Mouse (Mus musculus) right cerebral cortex, postnatal 14 days (tissue): ENCODE measurements around the gene Htr2c.
A peak's percentile ranks its signal among the peaks of the same experiment; 100 is the strongest.

Experiments used
- DNase-seq: peaks from one replicate; pipeline ENCODE4 v3.0.0; 2022

Gene Htr2c

DNA sequence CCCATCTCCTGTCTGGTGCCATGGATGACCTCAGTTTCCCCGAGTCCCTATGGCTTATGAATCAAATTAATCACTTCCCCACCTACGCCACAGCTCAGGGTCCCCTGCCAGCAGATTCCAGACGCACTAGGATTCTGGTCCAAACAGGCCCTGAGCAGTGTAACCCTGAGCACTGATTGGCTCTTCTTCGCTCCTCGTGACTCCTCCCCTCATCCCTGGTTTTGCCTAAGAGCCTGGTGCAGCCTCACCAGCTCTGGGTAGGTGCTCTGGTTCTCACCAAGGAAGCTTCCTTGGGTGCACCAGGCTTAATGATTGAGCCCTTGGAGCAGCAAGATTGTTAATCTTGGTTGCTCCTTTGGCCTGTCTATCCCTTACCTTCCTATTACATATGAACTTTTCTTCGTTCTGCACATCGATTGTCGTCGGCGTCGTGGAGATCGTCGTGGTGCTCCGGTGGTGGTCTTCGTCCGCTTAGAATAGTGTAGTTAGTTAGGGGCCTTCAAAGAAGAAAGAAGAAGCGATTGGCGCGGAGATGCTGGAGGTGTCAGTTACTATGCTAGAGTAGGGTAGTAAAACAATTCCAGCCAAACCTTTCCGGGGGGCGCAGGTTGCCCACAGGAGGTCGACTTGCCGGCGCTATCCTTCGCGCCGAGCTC, at the start of gene Htr2c:
Gene Htr2c (plus strand): TSS at position 256 of the 656 bp plus-strand sequence.
- peak; percentile 5 for DNase-seq

DNA sequence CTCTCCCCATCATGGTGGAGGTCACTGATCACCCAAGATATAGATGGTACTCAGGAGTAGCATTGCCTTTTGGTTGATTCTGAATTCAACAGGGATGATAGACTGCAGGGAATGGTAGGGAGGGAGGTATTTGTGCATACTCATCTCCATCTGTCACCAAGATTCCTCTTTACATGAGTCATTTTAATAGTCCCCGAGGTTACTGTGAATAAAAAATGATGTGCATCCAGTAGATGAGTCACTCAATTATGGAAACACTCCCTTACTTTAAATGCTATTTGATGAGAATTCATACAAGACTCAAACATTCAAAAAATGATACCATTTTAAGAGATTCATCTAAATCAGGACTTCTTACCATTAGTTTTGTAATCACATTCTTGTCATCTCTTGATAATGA, 34.1 kb upstream of the Htr2c start:
- DNase-seq = no peak

DNA sequence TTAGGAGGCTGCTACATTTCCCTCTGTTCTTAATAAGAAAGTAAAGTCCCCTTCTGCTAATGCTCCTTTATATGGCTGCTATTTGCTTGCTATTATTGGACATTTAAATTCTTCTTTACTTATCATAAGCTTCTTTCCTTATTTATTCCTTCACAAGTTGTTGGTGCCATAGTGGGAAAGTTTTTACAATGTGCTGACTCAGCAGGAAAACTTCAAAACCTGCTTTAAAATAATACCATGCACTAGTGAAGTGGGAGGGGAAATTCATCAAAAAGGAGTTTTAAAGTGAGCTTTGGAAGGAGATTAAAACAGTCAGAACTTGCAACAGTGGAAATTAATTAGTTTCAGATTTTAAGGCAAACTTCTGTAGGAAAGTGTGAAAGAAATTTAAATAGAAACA, 26.0 kb upstream of the Htr2c start:
- DNase-seq = no peak

DNA sequence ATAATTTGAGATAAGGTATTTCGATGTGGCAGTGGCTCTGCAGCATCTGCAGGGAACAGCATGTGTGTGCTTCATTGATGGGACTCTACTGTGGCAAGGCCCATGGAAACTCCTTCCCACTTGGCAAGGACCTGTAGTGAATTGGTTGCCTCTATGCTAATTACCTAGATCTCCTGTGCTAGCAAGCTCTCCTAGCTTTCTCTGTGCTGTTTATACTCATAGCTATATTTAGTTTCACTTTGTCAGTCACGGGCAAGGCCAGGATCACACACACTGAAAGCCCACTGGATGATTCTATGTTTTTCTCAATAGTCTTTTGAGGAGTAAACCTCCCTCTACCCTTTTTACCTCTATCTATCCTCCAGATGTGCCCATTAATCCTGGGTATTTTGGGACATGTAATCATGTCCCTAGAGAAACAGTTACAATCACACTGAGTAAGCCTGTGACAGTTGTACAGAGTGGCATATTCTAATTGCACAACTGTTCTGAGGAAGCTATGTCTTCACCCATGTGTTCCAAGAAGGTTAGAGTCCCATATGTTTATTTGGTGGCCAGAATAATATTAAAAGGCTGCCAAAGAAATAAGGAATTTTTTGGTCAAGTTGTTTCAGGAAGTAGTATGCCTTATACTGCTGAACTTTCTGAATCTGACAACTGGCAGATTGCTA, 16.0 kb upstream of the Htr2c start:
- no peak for DNase-seq

DNA sequence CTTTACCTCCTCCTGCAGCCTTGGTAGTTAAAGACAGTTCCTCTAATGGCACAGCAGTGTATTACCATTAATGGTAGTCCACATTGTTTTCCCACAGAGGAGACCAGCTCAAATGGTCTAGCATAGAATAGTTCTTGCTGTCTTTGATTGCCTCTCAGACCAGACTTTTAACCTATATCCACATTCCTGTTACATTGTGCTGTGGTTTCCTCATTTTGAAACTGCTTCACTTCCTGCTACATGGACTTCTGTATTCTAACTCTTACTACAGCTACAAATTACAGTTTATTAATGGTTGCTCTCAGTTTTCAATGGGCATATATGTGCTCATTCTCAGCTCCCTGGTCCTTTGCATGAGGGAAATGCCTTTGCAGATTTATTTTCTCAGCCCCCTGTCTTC, 15.3 kb upstream of the Htr2c start:
- DNase-seq = no peak

DNA sequence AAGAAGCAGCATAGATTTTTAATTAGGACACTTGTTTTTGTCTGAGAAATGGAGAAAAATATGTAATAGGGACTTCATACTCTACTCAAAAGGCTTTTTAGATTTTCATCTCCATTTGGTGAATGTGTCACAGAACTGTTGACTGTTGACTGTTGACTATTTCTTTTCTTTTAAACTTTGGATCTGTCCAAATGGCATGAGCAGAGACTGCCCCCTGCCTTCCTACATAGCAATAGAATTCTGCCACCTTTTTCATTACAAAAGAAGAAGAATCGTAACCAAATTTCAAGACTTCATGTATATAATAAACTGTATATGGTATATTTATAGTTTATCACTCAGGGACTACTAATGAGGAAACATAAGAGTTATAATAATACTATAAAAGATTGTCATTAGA, 3.7 kb upstream of the Htr2c start:
- no peak for DNase-seq

DNA sequence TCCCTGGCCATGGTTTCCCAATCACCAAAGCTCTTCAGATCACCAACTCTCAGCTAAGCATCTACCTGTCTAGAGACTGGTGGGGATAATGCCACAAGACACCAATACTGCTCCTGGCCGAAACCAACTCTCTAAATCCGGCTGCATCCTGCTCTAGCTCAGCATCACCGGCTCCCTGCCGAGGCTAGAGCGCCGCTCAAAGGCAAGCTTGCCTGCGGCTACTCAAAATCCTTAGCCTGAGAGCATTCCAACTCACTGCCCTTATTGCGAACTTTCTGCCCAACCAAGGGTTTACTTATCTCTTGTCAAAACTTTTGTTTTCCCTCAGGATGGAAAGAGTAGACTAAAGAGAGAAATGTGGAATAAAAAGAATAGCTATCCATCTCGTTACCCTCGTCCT, 2.4 kb upstream of the Htr2c start:
- no peak for DNase-seq

DNA sequence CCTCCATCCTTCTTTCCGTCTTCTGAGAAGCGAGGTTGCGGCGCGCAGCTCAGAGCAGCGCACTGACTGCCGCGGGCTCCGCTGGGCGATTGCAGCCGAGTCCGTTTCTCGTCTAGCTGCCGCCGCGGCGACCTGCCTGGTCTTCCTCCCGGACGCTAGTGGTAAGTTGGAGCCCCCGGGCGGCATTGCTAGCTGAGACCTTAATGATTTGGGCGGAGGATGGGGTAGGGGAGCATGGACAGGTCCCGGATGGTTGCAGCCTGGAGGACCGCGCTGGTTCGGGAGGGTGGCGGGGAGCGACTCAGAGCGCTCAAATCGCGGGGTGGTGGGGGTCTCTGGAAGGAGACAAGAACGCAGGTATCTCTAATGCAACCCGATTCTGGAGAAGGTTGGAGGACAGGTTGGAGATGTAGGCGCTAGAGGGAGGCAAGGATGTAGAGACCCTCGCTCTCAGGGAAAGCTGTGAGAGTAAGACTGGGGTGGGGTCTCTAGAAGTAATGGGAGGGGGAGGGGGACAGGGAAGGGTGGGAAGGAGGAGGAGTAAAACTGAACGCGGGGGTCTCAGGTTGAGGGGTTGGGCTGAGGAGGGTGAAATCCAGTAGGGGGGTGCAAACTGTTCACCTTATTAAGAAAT, 718 bp downstream of the Htr2c start:
- peak; percentile 32 for DNase-seq

DNA sequence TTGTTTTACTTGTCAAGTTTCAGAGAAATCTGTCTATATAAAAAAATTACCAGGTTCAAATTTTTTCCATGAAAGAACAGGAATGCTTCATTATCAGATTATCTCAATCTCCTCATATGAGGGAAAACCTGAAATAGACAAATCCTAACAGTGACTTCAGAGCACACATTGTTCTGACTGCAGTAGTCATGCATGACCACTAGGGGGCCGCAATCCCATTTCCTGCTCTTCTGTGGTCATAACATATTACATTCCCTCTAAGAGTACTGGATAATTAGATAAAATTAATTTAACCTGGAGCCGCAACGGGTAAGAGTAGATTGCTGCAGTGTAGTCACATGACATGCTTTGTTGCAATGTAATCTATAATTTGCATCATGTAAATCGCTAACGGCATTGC, 17.6 kb downstream of the Htr2c start:
- no peak for DNase-seq

DNA sequence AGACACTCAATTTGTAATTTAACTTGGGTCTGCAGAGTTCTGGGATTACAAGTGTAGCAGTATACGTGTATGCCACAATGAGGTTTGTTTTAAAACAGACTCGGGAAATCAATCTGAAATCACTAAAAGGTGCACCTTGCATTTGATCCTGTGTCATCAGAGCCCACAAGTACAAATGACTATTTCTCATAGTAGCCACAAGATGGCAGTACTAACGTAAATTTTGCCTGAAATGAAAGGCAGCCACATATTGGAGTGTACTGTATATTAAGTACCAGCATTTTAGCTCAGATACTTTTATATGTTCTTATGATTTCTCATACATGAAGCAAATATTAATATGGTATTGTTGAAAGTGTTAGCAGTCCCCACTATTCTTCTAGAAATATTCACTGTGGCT, 93.4 kb downstream of the Htr2c start:
- no peak for DNase-seq

DNA sequence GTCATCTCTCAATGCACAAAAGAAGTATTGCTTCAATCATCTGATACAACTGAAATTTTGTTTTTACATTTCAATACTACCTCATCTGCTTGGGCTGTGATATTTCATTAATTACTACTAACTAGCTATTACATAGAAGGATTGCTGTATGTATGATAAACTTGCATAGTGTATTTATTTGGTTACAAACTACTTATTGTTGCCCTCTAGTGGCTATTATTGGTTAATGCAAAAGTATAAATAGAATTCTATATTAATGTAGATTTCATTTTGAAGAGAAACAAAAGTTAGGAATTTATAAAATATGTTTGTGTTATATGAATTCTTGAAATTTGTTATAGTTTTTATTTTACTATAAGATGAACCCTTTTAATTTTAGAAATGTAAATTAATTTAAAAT, 109.3 kb downstream of the Htr2c start:
- no peak for DNase-seq

DNA sequence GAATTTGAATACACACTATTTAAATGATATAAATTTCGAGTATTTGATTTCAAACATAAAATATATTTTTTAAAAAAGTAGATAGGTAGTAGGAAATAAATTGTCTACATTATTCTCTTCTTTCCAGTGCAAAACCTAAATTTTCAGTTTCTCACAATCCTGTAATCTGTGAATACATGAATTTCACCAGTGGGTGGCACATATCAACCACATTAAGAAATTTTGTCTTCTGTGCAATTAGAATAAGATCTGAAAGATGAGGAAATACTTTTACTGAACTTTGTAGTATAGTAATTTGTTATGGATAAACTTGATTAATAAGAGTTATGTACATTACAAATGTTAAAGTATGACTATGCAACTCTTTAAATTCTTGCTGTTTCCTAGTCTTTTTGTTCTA, 156.8 kb downstream of the Htr2c start:
- no peak for DNase-seq

DNA sequence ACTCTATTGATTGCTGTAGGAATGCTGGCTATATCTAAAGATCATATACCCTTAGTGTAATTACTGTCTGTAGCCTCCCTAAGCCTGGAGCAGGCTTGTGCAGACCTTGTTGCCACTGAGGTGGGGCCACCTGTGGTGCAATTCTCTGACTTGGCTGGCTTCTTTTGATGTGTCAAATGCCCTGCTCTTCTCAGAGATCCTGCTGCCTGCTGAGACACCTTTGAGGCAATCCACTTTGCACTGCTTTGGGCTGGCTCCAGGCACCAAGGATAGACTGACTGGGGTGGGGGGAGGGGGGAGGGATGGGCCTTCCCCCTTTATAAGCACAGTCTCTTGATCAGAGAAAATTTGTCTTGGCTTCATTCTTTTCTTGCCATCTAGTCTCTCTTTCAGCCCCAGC, 252.9 kb downstream of the Htr2c start:
- DNase-seq = no peak

DNA sequence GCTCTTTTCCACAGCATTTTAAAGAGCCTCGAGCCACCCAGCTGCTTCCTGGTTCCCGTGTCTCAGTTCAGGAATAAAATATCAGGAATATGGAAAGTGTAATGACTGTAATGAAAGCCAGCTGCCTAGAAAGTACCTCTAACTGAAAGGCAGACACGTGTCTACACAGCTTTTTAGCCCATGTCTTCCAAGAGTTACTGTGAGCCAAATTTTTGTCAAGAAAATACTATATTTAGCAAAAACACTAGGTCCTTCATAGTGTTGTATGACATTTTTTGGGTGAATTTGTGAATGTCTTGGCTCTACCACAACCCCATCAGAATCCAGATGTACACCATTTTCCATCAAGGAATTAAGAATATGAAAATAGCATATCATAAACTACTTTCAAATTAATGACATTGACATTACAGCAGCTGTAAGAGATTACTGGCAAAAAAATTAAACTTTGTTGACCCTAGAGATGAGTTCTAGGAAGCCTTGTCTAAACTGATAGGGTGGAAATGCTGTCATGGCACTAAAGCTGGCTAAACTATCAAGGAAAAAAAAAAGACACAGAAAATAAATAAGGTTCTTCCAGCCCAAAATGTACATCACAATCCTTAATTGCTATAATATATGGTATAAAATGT, 255.2 kb downstream of the Htr2c start:
- DNase-seq = no peak

DNA sequence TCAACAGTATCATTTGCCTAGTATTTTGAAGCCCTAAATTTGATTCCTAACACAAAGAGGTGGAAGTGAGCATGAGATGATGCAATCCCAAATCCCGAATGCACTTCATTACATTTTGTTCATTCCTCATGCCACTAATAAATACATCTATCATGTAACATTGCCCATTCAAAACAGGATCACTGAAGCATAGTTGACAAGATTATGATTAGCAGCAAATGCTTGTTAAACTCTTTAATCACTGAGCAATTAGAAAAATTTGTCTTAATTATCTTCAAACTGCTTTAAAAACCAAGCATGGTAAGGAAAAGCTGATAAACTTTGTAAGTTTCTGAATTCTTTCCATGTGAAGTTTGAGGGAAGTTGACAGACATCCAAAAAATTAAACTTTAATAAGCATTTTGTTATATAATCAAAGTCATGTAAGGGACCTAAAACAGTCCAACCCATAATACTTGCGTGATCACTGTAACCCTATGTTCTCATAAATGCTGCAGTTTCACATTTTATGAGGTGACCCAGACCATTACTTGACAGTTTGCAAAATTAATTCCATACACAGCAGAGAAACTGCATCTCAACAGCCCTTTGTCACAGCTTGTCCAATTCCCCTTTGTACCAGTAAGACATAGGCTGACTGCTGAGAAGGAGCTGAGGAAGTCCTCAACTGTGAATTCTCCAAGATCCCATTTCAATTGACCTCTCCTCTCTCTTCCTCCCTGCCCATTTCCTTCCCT, 276.7 kb downstream of the Htr2c start:
- DNase-seq = no peak
